Mouse (Mus musculus): ENCODE data around the gene Lrriq1. TPM values are rescaled to one million over a fixed set of nuclear protein-coding genes. Genes with fewer than 3 reads are reported as not detected.

Lrriq1 gene
- polyA plus RNA-seq, 1 experiment from 2014 or later = 3.4 TPM

GRCm38 (mm10) chr10:103026636-103027225 lies 209.4 kb downstream of the Lrriq1 start:
- H3K4me3 ChIP-seq (ENCODE audit: low read depth, low read length) = peak overlapping the region; percentile 53
- peak overlapping the region; percentile 80 for H3K9ac ChIP-seq (ENCODE audit: low read depth, low read length)
- ATAC-seq (ENCODE audit: low read depth) = no peak
- H3K27me3 ChIP-seq (replicated peaks; ENCODE audit: control insufficient read depth, insufficient read depth, low read length) = peaks cover 36% of the 10 kb centered on the region
- H3K36me3 ChIP-seq (ENCODE audit: control insufficient read depth, insufficient read depth, low read length) = no peaks in the 10 kb centered on the region
- peak overlapping the region; percentile 53 for H3K4me2 ChIP-seq (ENCODE audit: low read depth, low read length)
- WGBS = under 1% methylated on average over 17 of the region's 17 CpGs
- DNase-seq (ENCODE audit: low spot score) = no peak
- peak overlapping the region; percentile 90 for H3K27ac ChIP-seq (replicated peaks; ENCODE audit: low read depth, low read length)
- H3K4me1 ChIP-seq (ENCODE audit: control insufficient read depth, insufficient read depth, low read length) = no peaks in the 10 kb centered on the region
- H3K9me3 ChIP-seq (ENCODE audit: control insufficient read depth, low read length) = no peaks in the 10 kb centered on the region

GRCm38 (mm10) chr10:103002556-103002955 lies 233.6 kb downstream of the Lrriq1 start:
- Histone ChIP-seq H3K36me3 (ENCODE audit: control insufficient read depth, insufficient read depth, low read length) (no peaks in the 10 kb centered on the region), H3K9me3 (ENCODE audit: control insufficient read depth, low read length) (no peaks in the 10 kb centered on the region), H3K27me3 (replicated peaks; ENCODE audit: control insufficient read depth, insufficient read depth, low read length) (no peaks in the 10 kb centered on the region), H3K27ac (replicated peaks; ENCODE audit: low read depth, low read length) (no peak overlapping the region), H3K4me2 (ENCODE audit: low read depth, low read length) (no peak overlapping the region), H3K4me1 (ENCODE audit: control insufficient read depth, insufficient read depth, low read length) (no peaks in the 10 kb centered on the region), H3K4me3 (ENCODE audit: low read depth, low read length) (no peak overlapping the region), H3K9ac (ENCODE audit: low read depth, low read length) (no peak overlapping the region)
- ATAC-seq (ENCODE audit: low read depth) (no peak), DNase-seq (ENCODE audit: low spot score) (no peak)
- WGBS = 69% methylated on average over 2 of the region's 2 CpGs

- H3K27ac ChIP-seq (replicated peaks; ENCODE audit: low read depth, low read length) = no peak overlapping the region
- no peak for DNase-seq (ENCODE audit: low spot score)
- H3K9me3 ChIP-seq (ENCODE audit: control insufficient read depth, low read length) = no peaks in the 10 kb centered on the region
- H3K4me1 ChIP-seq (ENCODE audit: control insufficient read depth, insufficient read depth, low read length) = no peaks in the 10 kb centered on the region
- H3K4me2 ChIP-seq (ENCODE audit: low read depth, low read length) = no peak overlapping the region
- no peak for ATAC-seq (ENCODE audit: low read depth)
- H3K27me3 ChIP-seq (replicated peaks; ENCODE audit: control insufficient read depth, insufficient read depth, low read length) = no peaks in the 10 kb centered on the region
- no peak overlapping the region for H3K9ac ChIP-seq (ENCODE audit: low read depth, low read length)
- no peaks in the 10 kb centered on the region for H3K36me3 ChIP-seq (ENCODE audit: control insufficient read depth, insufficient read depth, low read length)
- no peak overlapping the region for H3K4me3 ChIP-seq (ENCODE audit: low read depth, low read length)
- 42% methylated on average over 8 of the region's 8 CpGs for WGBS
These were observed 235.2 kb downstream of the Lrriq1 start for GRCm38 (mm10) chr10:103000902-103001301.

GRCm38 (mm10) chr10:102999584-102999983 lies 236.5 kb downstream of the Lrriq1 start:
- no peak overlapping the region for H3K4me2 ChIP-seq (ENCODE audit: low read depth, low read length)
- no peaks in the 10 kb centered on the region for H3K27me3 ChIP-seq (replicated peaks; ENCODE audit: control insufficient read depth, insufficient read depth, low read length)
- no peaks in the 10 kb centered on the region for H3K4me1 ChIP-seq (ENCODE audit: control insufficient read depth, insufficient read depth, low read length)
- ATAC-seq (ENCODE audit: low read depth) (no peak), DNase-seq (ENCODE audit: low spot score) (no peak)
- H3K36me3 ChIP-seq (ENCODE audit: control insufficient read depth, insufficient read depth, low read length) = no peaks in the 10 kb centered on the region
- H3K4me3 ChIP-seq (ENCODE audit: low read depth, low read length) = no peak overlapping the region
- no peak overlapping the region for H3K9ac ChIP-seq (ENCODE audit: low read depth, low read length)
- no peaks in the 10 kb centered on the region for H3K9me3 ChIP-seq (ENCODE audit: control insufficient read depth, low read length)
- no peak overlapping the region for H3K27ac ChIP-seq (replicated peaks; ENCODE audit: low read depth, low read length)

Other genes starting within 250 kb of the Lrriq1 start
- 49.7 and 58.8 TPM in 2 replicates for gene Alx1, start 206.1 kb downstream of the Lrriq1 start, polyA plus RNA-seq (2014; fragmentation: Nextera tagmentation; extraction: Ambion mirVana)
- 6.1 and 8.4 TPM in 2 replicates for gene Slc6a15, start 131.5 kb upstream of the Lrriq1 start, polyA plus RNA-seq (2014; fragmentation: Nextera tagmentation; extraction: Ambion mirVana)

Data from embryonic facial prominence, embryonic 14.5 days (tissue).